Mouse (Mus musculus) liver, embryonic 13.5 days (tissue): ENCODE data around the gene Fancb. TPM values are rescaled to one million over a fixed set of nuclear protein-coding genes. Genes with fewer than 3 reads are reported as not detected.

Source experiments
- ATAC-seq: fragments of 200-750 bp; cut with Nextera tagmentation; 2 replicates; pipeline ENCODE4 v1.8.0; 2017; ENCODE audit warnings: low read depth, mild to moderate bottlenecking, moderate number of reproducible peaks, moderate library complexity
- DNase-seq: peaks from one replicate; pipeline ENCODE4 v3.0.0; 2022
- H3K27ac ChIP-seq: fragments of 300-500 bp; sonication (generic); 2 replicates; pipeline ENCODE4 v1.5.1; 2015; ENCODE audit warnings: moderate library complexity, mild to moderate bottlenecking, inconsistent platforms
- H3K27me3 ChIP-seq: fragments of 300-500 bp; sonication (generic); 2 replicates; pipeline ENCODE4 v1.6.1; 2015; ENCODE audit warnings: mild to moderate bottlenecking, inconsistent platforms
- H3K36me3 ChIP-seq: fragments of 300-500 bp; sonication (generic); 2 replicates; pipeline ENCODE4 v1.6.1; 2015; ENCODE audit warnings: mild to moderate bottlenecking, inconsistent platforms
- H3K4me1 ChIP-seq: fragments of 300-500 bp; sonication (generic); replicated peaks from 2 replicates; pipeline ENCODE4 v1.6.1; 2015; ENCODE audit warnings: inconsistent platforms
- H3K4me2 ChIP-seq: fragments of 300-500 bp; sonication (generic); 2 replicates; pipeline ENCODE4 v1.6.1; 2015; ENCODE audit warnings: inconsistent platforms, mild to moderate bottlenecking, moderate library complexity
- H3K4me3 ChIP-seq: fragments of 300-500 bp; sonication (generic); replicated peaks from 2 replicates; pipeline ENCODE4 v1.5.1; 2015; ENCODE audit warnings: mild to moderate bottlenecking, inconsistent platforms
- H3K9ac ChIP-seq: fragments of 300-500 bp; sonication (generic); 2 replicates; pipeline ENCODE4 v1.6.1; 2015; ENCODE audit warnings: mild to moderate bottlenecking, inconsistent platforms
- H3K9me3 ChIP-seq: fragments of 300-500 bp; sonication (generic); replicated peaks from 2 replicates; pipeline ENCODE4 v1.6.1; 2016; ENCODE audit warnings: inconsistent platforms
- whole genome bisulfite sequencing: fragments of 180-500 bp; shearing (Covaris S2); methylation state at CpG from one replicate; pipeline ENCODE4 v1.1.7; 2015; ENCODE audit not compliant: insufficient replicate concordance; 5-methylcytosine and 5-hydroxymethylcytosine counted together
- polyA plus RNA-seq: library from polyadenylated mRNA; unstranded; fragments of >200 nt; fragmentation: Nextera tagmentation; extraction: Ambion mirVana; gene quantifications from 2 replicates; pipeline ENCODE4 v1.2.1, GENCODE M21; 2015

The Fancb gene
- 6.4 and 8.4 TPM in 2 replicates for polyA plus RNA-seq

DNA sequence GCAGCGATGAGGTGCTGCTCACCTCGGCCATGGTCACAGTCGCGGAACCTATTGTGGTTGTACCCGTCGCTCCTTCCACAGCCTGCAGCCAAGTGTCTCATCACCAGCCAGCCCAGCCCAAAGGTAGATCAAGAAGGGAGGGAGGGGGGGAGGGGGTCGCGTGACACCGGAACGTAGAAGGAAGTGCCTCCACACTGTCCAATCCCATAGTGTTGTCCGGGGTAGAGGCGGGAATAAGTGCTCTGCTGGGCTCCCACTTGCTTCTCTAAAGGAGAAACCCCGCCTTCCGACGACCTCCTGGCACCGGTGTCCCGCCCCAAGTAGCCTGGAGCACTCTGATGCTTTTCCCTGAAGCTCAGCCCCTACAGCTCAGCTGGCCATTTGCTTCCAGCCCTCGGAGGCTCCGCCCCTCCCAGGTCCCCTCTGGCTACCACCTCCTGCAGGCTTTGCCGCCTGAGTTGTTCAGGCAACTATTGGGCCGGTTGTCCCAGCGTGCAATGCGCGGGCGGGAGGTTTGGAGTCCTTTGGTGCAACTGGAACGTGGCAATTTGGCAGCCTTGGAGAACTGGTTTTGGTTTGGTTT lies at the start of gene Fancb, which contains the start of gene Mospd2:
TSS of gene Fancb (plus strand) at position 400 of the 583 bp plus-strand sequence.
TSS of gene Mospd2 (minus strand) at position 183 of the 583 bp plus-strand sequence.
- ATAC-seq, result peak; percentile 98
- Histone ChIP-seq H3K27me3 (no peaks in the 10 kb centered on the region), H3K27ac (peak within 1 kb of the TSS; percentile 43; the same call in 1 of the 2 replicates), H3K36me3 (no peaks in the 10 kb centered on the region), H3K9me3 (no peaks in the 10 kb centered on the region), H3K9ac (peak within 1 kb of the TSS; percentile 73), H3K4me1 (peaks cover 3% of the 10 kb centered on the region), H3K4me3 (peak within 1 kb of the TSS; percentile 66), H3K4me2 (peak within 1 kb of the TSS; percentile 69)
- WGBS, result 13% methylated on average over 26 of the region's 26 CpGs
- peak; percentile 84 for DNase-seq

DNA sequence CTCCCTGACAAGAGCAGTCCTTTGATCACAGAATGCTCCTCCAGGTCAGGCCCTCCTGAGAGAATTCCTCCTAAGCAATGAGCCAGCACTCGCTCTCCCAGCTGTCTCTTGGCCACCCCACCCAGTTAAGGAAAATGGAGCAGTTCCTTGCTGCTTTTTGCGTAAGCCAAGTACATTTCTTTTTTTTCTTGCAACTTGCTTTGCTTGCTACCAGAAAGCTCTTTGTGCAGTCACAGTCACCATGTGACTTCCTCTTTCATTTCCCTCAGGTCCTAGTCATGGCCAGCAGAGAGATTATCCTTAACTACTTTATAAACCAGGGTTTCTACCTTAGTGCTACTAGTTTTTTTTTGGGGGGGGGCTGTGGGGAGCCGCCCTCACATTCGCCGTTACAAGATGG lies 38.9 kb upstream of the Fancb start:
- Histone ChIP-seq H3K4me1 (no peaks in the 10 kb centered on the region), H3K9ac (no peak overlapping the region), H3K27ac (no peak overlapping the region), H3K9me3 (no peaks in the 10 kb centered on the region), H3K36me3 (0 out of 2 replicates have a peak, but pooled peaks cover 6% of the 10 kb centered on the region), H3K4me3 (no peak overlapping the region), H3K4me2 (no peak overlapping the region), H3K27me3 (no peaks in the 10 kb centered on the region)
- ATAC-seq (no peak), DNase-seq (no peak)
- 81% methylated on average over 5 of the region's 5 CpGs for WGBS

DNA sequence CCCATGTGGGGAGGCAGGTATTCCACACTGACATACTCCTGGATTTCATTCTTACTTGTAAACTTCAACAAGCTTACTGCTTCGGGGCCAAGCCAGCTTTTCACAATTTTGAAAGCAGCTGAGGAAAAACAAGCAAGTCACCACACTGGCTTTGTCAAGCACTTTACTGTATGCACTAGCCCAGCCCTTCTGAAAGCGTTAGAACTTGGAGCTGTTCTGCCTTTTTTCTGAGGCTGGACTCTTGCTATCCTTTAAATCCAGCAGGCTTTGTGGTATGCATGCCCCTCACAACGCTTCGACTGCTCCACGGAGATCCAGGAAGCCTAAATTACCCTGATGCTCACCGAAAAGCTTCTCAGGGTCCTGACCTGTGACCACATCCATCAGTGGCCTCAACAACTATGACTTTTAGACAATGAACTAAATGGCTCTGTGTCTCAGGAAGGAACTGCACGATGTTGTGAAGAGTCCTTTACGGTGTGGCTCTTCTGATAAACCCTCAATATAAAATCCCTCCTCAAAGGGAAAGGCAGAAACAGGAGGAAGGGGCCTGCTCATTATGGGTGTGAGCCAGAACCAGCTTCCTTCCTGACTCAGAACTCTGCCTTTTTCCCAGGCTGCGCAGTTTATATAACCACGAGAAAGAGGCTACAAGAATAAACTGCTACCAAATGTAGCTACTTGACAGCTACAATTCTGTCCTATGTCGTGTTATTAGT lies 28.4 kb upstream of the Fancb start:
- no peak overlapping the region for H3K9ac ChIP-seq
- 44% methylated on average over 11 of the region's 11 CpGs for WGBS
- H3K4me1 ChIP-seq, result no peaks in the 10 kb centered on the region
- DNase-seq (no peak), ATAC-seq (no peak)
- H3K4me2 ChIP-seq, result no peak overlapping the region
- no peak overlapping the region for H3K27ac ChIP-seq
- H3K27me3 ChIP-seq, result no peaks in the 10 kb centered on the region
- no peak overlapping the region for H3K4me3 ChIP-seq
- H3K36me3 ChIP-seq, result no peaks in the 10 kb centered on the region
- H3K9me3 ChIP-seq, result no peaks in the 10 kb centered on the region

DNA sequence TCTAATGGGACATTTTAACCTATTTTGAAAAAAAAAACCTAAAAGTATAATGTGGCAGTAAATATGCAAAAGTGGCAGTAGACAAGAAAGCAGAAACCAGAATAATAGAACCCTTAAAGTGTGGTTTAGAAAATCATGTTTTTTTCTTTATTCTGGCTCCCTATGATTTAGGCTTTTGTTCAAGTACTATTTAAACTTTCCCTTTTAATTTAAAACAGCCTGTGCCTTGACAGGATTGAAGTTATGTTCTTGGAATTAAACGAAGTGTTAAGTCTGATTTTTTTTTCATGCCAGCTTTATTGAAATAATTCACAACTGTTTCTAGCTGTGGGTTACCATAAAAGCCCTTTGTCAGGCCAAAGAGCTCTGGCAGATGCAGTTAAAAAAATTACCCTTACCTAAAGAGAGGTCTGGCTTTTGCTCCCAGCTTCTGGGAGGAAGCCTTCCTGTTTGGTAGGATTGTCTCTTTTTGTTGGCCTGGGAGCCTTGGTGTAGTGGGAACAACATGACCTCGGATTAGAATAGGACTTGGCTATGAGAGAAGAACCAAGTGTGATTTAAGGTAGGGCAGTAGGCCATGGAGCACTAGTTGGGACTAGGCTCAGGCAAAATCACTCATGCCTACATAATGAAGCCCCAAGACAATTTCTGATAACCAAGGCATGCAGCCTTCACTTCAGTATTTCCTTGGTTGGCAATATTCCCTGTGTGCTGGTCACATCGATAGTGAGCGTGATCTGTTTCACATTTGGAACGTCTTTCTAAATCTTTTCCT lies 27.6 kb upstream of the Fancb start:
- Histone ChIP-seq H3K4me2 (no peak overlapping the region), H3K4me1 (no peaks in the 10 kb centered on the region), H3K9ac (no peak overlapping the region), H3K27me3 (no peaks in the 10 kb centered on the region), H3K36me3 (no peaks in the 10 kb centered on the region), H3K9me3 (no peaks in the 10 kb centered on the region), H3K27ac (no peak overlapping the region), H3K4me3 (no peak overlapping the region)
- no peak for ATAC-seq
- no peak for DNase-seq
- WGBS, result 64% methylated on average over 5 of the region's 5 CpGs

DNA sequence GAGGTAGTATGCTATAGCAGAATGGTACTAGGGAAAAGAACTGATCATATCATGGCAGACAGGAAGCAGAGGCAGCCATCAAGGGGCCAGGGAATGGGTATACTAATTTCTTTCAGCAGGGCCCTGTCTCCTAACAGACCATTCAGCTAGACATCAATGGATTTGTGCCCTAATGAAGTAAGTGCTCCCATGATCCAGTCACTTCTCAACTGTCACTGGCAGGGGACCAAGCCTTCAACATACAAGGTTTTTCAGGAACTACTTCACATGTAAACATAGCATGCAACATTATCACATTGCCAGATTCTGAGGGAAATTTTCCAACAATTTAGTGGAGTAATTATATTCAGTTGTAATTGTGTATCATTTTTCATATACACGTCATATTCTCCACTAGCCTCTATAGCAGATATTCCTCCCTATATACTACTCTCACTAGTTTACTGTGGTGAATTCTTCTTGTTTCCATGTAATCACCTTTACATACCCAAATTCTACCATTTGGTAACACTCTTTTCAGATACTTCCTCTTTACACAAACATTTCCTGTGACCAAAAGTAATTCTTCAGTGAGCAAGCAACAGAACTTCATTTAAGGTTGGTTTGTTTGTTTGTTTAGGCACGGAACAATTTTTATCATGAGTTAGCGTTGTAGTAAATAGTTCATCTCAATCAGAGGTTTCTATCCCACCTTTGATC lies 14.5 kb upstream of the Fancb start:
- Histone ChIP-seq H3K27me3 (no peaks in the 10 kb centered on the region), H3K27ac (no peak overlapping the region), H3K4me3 (no peak overlapping the region), H3K9me3 (no peaks in the 10 kb centered on the region), H3K4me2 (no peak overlapping the region), H3K9ac (no peak overlapping the region), H3K36me3 (0 out of 2 replicates have a peak, but pooled peaks cover 2% of the 10 kb centered on the region), H3K4me1 (no peaks in the 10 kb centered on the region)
- DNase-seq (no peak), ATAC-seq (no peak)
- 61% methylated on average over 3 of the region's 3 CpGs for WGBS

DNA sequence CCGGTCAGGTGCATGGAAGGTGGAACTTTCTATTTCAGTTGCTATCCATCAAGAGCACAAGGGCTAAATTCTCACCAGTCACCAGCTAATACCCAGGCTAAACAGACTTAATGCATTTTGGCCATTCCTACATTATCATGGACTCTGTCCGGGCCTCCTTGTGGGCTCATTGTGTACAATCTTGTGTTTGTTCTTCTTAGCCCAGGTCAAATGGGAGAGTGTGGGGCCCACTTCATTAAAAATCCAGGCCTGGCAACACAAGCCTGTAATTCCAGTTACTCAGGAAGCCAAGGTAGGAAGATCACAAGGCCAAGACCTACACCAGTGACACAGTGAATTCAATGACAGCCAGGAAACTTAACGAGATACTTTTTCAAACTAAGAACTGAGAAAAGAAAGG lies 9.2 kb upstream of the Fancb start:
- 79% methylated on average over 3 of the region's 3 CpGs for WGBS
- no peak overlapping the region for H3K27ac ChIP-seq
- H3K4me1 ChIP-seq, result no peaks in the 10 kb centered on the region
- H3K9me3 ChIP-seq, result no peaks in the 10 kb centered on the region
- no peak for DNase-seq
- no peak for ATAC-seq
- no peaks in the 10 kb centered on the region for H3K36me3 ChIP-seq
- no peaks in the 10 kb centered on the region for H3K27me3 ChIP-seq
- H3K9ac ChIP-seq, result no peak overlapping the region
- no peak overlapping the region for H3K4me2 ChIP-seq
- no peak overlapping the region for H3K4me3 ChIP-seq

DNA sequence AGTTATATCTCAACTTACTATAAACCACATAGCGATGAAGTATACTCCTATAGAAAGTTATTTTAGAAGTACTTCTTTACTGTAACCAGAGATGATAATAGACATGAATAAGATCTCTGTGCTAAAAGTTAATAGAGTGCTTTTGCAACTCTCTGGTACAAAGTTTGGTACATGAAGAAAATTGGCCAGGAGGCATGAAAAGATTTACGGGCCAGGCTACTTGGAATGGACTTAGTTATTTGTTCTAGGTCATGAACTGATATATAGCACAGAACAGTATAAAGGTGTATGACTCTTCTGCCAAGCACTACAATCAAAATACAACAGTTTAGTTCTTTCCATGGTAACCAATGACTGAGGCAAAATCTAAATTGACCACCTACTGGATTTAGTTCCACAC lies 1.5 kb upstream of the Fancb start:
- no peaks in the 10 kb centered on the region for H3K36me3 ChIP-seq
- peak overlapping the region; percentile 69; the same call in 1 of the 2 replicates for H3K4me2 ChIP-seq
- whole genome bisulfite sequencing, result 81% methylated on average over 2 of the region's 2 CpGs
- DNase-seq (no peak), ATAC-seq (no peak)
- H3K4me3 ChIP-seq, result no peak overlapping the region
- no peak overlapping the region for H3K9ac ChIP-seq
- H3K9me3 ChIP-seq, result no peaks in the 10 kb centered on the region
- no peaks in the 10 kb centered on the region for H3K27me3 ChIP-seq
- H3K27ac ChIP-seq, result no peak overlapping the region
- H3K4me1 ChIP-seq, result peaks cover 3% of the 10 kb centered on the region

DNA sequence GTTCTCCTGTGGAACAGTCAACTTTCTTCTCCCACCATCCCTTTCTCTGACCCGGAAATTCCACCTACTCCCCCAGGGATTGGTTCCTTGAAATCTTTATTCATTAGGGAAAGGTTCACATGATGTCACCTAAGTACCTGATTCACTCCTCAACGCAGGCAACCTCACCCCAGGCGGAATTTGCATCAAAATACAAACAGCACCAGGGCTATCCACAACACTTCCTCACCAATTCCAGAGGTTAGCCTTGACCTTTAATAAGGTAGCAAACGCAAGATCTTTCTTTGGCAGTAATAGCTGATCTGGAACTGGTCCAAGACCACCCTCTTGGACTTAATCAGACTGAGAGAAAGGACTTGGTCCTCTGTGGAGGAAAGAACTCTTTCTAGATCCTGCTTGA lies 22.7 kb downstream of the Fancb start:
- no peaks in the 10 kb centered on the region for H3K9me3 ChIP-seq
- no peak overlapping the region for H3K4me3 ChIP-seq
- H3K27me3 ChIP-seq, result no peaks in the 10 kb centered on the region
- H3K4me2 ChIP-seq, result no peak overlapping the region
- H3K27ac ChIP-seq, result no peak overlapping the region
- H3K4me1 ChIP-seq, result no peaks in the 10 kb centered on the region
- H3K36me3 ChIP-seq, result no peaks in the 10 kb centered on the region
- 31% methylated on average over 4 of the region's 4 CpGs for WGBS
- no peak overlapping the region for H3K9ac ChIP-seq
- ATAC-seq (no peak), DNase-seq (no peak)

DNA sequence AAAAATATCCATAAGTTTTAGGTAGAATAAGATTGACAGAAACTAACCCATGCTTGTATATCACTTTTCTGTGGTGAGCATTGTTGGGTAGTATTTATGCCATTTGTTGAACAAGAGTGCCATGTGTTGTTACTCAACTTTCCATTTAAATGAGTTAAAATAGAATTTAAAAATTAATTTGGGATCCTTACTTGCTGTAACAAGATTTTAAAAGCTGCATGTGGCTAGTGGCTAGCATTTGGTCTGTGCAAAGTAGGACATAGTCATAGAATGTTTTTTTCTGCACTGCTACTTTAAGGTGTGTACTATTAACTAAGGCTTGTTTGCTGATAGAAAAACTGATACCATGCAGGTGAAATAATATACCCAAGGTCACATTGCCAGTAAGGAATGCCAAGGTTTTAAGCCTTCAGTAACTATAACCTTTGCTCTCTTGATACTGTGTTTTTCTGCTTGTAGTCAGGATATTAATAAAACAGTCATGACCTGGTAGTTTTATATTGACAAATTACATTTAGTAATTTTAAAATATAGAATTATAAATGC lies 24.5 kb downstream of the Fancb start, which contains the start of gene Gm17604:
TSS of gene Gm17604 (minus strand) at position 51 of the 546 bp plus-strand sequence.
- H3K9me3 ChIP-seq, result no peaks in the 10 kb centered on the region
- H3K4me1 ChIP-seq, result no peaks in the 10 kb centered on the region
- H3K9ac ChIP-seq, result no peak within 1 kb of the TSS
- no peaks in the 10 kb centered on the region for H3K36me3 ChIP-seq
- H3K4me2 ChIP-seq, result no peak within 1 kb of the TSS
- no peak for ATAC-seq
- H3K4me3 ChIP-seq, result no peak within 1 kb of the TSS
- no peak for DNase-seq
- no peak within 1 kb of the TSS for H3K27ac ChIP-seq
- no peaks in the 10 kb centered on the region for H3K27me3 ChIP-seq
